Mouse (Mus musculus): ENCODE measurements around the gene Gm5901. TPM values are rescaled to one million over a fixed set of nuclear protein-coding genes. Genes with fewer than 3 reads are reported as not detected.
"Not testable (repeated sequence)": the region's sequence is repeated elsewhere in the genome, so short reads cannot be mapped to it uniquely, and the experiment has no call there.

Gm5901 gene
- total RNA-seq, 2 experiments from 2014 or later, result not detected

DNA sequence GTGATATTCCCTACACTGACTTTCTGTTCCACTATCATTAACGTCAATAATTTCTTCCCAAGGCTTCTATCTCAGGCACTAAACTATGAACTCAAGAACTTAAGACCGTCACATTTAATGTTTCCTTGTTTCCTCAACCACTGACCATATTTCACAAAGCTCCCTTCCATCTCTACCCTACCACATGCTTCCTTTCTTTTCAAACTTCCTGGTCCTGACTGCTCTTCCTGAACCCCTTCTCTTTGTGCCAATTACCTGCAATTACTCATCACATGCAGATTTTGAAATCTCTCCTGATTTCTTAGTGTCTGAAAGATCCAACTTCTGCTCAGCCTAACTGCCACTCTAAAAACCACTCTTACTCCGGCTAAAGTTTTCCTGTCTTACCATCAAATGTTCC, 5.5 kb downstream of the Gm5901 start:
- no peak overlapping the region for H3K4me3 ChIP-seq

DNA sequence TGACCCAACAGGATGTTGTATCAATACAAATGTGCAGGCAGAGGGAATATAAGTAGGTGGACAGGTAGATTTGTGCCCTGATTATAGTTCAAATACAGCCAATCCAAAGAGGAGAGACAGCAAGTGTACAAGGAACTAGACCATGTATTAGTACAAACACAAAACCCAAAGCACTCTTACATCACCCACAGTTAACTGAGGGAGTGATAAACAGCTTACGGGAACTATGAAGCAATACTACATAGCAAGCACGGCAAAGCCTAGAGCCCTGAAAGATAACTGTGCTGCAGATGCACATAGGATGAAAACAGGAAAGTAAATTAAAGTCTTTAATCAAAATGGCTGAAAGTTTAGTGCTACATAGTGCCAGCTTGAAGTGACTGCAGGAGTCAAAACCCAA, 12.9 kb downstream of the Gm5901 start:
- Histone ChIP-seq H3K4me3 (no peak overlapping the region), H3K27ac (no peak overlapping the region)
- no peak for TF ChIP-seq CTCF (IDR thresholded peaks at IDR 0.05)
- no peak for DNase-seq
- intact Hi-C loops (cut with DNase I), result no loop called here

More for the DNA sequence above, 5.5 kb downstream of the Gm5901 start:
- TF ChIP-seq CTCF (IDR thresholded peaks at IDR 0.05), result no peak
- no peak overlapping the region for H3K27ac ChIP-seq
- intact Hi-C loops (cut with DNase I), result no loop called here
- no peak for DNase-seq

DNA sequence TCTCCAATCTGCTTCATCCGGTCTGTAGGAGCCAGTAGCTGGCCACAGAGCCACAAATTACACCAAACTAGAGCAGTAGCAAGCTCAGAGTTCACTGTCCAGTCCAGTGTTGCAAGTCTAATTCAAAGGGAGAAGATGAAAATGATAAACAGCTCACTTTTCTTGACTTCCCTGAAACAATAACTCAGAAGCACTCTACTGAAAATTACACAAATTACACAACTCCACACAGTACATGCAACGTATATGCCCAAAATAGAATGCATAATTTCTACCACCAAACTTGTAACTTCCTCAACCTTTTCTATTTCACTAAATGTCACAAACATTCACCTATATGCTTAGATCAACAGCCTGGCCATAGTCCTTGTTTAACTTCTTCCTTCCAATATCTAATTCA, 15.4 kb downstream of the Gm5901 start:
- TF ChIP-seq CTCF (IDR thresholded peaks at IDR 0.05), result no peak
- Histone ChIP-seq H3K4me3 (no peak overlapping the region), H3K27ac (no peak overlapping the region)
- DNase-seq, result no peak
- intact Hi-C loops (cut with DNase I), result loop anchor here (10.0 kb wide), 1 partner anchor 255 kb away; the partner anchor contains the start of genes Arfip2, Gm45799 and Timm10b

DNA sequence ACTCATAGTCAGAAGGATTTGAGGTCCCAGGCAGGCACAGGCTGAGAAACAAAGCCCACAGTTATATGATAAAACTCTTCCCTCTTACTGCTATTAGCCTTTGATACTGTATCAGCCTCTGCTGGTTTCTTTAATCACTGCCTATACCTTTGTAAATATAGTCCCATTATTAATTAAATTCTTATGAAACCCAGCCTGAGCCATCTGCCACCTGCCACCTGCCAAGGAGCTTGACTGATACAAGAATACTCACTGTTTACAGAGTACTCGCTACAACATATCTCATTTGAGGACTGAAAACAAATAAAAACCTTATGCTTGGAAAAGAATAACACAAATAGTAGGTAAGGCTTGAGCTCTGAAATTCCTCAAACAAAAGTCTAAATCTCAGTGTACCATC, 19.8 kb downstream of the Gm5901 start:
- Histone ChIP-seq H3K4me3 (no peak overlapping the region), H3K27ac (no peak overlapping the region)
- no peak for DNase-seq
- intact Hi-C loops (cut with DNase I), result loop anchor here (10.0 kb wide), 1 partner anchor 250 kb away; the partner anchor contains the start of genes Arfip2, Gm45799 and Timm10b
- TF ChIP-seq CTCF (IDR thresholded peaks at IDR 0.05), result no peak

DNA sequence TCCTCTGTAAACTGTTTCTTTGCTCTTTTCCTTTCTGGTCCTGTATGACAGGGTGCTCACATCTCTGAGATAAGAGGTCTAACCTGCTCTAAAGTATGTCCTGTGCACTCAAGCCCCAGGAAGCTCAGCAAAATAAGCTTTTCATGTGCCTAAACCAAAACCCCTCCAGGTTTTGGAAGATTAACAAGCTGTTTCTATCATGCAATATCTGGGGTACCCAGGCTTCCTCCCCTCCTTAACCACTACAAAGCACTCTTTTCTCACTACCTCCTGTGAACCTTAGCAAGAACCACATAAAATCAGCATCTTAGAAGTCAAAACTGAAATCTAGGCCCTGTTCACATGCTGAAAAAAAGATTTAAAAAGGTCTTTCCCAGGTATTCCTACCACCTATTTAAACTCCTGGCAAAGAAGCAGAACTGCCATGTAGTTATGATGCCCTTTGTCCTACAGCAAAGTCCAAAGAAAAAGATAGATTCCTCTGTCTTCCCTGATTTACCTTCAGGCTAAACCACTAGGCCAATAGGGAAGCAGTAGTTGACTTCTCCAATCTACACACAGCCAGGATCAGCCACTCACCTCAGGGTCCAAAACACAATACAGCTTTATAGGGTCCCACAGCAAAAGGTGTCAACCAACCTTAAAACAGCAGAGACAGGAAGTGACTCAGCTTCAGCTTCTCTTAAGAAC, 20.4 kb downstream of the Gm5901 start:
- TF ChIP-seq CTCF (IDR thresholded peaks at IDR 0.05), result no peak
- DNase-seq, result no peak
- H3K4me3 ChIP-seq, result no peak overlapping the region
- intact Hi-C loops (cut with DNase I), result loop anchor here (10.0 kb wide), 1 partner anchor 250 kb away; the partner anchor contains the start of genes Arfip2, Gm45799 and Timm10b
- H3K27ac ChIP-seq, result no peak overlapping the region

DNA sequence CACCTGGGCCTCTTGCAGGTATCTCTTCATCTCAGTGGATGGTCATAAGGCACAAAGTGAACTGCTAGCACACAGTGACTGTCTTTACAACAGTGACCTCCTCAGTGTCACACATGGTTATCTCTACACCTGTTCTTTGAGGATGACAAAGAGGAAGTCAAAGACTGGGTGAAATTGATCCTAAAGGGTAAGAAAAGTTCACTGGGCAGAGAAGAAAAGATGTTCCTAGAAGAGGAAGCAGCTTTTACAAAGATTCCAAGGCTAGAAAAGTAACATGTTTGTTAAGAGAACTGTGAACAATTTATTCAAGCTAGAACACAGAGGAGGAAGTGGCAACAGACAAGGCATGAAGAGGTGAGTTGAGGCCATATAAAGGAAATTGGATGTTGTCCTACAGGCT, 21.3 kb downstream of the Gm5901 start:
- intact Hi-C loops (cut with DNase I), result loop anchor here (10.0 kb wide), 1 partner anchor 249 kb away; the partner anchor contains the start of genes Arfip2, Gm45799 and Timm10b
- H3K27ac ChIP-seq, result no peak overlapping the region
- no peak for TF ChIP-seq CTCF (IDR thresholded peaks at IDR 0.05)
- H3K4me3 ChIP-seq, result no peak overlapping the region
- no peak for DNase-seq

DNA sequence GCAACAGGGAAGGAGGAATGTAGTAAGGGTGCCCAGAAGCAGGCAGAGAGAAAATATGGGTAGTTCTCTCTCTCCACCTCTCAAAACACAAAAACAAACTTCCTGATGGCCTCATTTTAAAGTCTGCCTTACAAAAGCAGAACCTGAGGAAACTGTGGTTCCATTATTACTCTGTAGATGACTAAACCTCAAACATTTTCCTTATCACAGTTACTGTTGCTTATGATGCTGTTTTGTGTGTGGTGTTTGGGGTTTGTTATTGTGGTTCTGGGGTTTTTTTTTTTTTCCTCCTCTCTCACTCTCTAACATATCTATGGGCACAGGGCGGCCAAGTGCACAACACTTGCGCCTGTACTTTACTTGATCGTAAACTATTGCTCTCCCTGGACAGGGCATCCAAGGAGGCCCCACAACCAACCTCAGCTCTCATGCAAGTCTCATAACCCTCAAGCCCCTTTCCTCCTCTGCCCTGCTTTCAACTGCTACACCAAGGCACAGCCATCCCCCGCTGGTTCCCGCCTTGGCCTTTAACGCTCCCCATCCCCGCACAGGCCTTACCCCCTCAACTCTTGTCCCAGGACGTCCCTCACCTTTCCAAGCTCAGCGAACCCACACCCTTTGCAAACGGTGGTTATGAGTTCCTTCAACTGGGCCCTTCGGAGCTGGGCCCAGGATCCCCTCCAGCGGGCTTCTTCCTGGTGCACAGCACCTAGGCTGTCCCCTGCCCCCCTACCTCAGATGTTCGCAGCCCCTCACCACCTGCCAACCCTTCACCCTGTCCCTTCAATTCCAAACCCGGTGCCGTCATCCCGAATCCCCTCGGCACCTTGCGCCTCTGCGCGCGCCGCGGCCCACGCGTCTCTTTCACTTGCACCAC, 24.5 kb downstream of the Gm5901 start:
- intact Hi-C loops (cut with DNase I), result loop anchor here (10.0 kb wide), 1 partner anchor 246 kb away; the partner anchor contains the start of genes Arfip2, Gm45799 and Timm10b
- no peak for DNase-seq
- no peak for TF ChIP-seq CTCF (IDR thresholded peaks at IDR 0.05)
- Histone ChIP-seq H3K27ac (peak overlapping the region; percentile 94), H3K4me3 (peak overlapping the region; percentile 84)

DNA sequence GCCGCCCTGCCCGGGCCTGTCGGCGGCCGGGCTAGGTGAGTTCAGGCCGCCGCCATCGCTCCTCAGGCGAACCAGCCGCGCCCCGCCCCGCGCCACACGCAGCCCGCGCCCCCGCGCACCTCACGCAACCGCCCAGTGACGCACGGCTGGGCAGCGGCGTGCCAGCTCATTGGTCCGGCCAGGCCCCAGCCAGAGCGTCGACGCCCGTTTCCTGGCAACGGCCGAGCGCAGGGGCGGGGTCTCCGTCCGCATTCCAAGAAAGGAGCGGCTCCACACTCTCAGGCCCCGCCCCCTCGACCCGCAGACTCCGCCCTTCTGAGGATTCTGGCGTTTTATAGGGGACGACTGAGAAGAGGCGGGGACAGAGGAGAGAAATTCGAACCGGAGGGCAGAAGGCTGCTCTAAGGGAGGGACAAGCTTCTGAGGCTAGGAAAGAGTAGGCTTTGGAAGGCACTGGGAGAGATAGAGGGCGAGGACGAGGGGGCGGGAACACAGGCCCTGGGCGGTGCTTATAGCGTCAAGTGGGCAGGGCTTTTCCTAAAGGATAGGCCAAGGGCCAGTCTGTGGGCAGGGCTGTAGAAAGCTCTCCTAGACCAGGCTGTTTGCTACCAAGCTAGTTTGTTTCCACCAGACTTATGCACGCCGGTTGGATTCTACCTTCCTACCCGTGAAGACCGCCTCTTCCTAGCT, 25.2 kb downstream of the Gm5901 start, which contains the start of gene Fam160a2:
Gene Fam160a2, minus strand, starts transcription at position 120 of the 690 bp plus-strand sequence.
- DNase-seq, result peak; percentile 100
- no peak for TF ChIP-seq CTCF (IDR thresholded peaks at IDR 0.05)
- intact Hi-C loops (cut with DNase I), result loop anchor here (10.0 kb wide), 1 partner anchor 245 kb away; the partner anchor contains the start of genes Arfip2, Gm45799 and Timm10b

DNA sequence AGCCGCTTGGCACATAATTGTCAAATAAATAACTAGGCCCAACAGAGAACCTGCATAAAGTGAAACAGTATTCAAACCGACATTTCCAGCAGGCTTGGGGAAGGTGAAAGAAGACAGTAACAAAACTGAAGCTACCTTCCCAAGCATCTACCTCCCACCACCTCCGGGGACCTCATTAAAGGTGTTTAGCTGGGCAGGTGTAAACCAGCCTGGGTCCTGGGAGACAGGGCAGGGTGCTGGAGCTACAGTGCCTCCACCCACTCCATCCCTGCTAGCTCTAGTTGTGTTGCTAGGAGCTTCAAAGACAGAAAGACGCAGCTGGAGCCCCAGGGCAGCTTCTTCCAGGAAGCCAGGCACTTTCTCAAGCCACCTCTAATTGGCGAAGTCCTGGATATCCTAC, 29.4 kb downstream of the Gm5901 start, which contains the start of gene Cnga4:
Gene Cnga4, plus strand, starts transcription at position 301 of the 400 bp plus-strand sequence.
- Histone ChIP-seq H3K4me3 (no peak within 1 kb of the TSS), H3K27ac (no peak within 1 kb of the TSS)
- no peak for DNase-seq
- no peak for TF ChIP-seq CTCF (IDR thresholded peaks at IDR 0.05)
- intact Hi-C loops (cut with DNase I), result no loop called here

More for the DNA sequence above, 25.2 kb downstream of the Gm5901 start, which contains the start of gene Fam160a2:
- Histone ChIP-seq H3K27ac (peak within 1 kb of the TSS; percentile 94), H3K4me3 (peak within 1 kb of the TSS; percentile 84)

DNA sequence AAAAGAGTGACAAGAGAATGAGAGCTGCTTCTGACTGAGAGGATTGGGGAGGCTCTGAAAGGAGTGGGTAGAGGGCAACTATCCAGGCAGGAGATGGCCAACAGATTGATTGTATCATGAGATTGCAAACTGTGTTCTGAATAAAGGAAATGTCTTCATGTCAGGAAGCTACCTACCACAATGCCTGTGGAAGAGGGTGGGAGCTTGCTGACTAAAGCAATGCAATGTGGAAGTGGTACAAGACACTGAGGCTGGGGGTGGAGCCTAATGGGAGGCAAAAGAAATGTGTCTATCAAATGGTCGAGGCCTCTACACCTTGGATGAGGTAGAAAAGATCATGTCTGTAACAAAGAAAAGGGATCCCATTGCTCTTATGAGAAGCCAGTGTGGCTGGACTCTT, 31.5 kb downstream of the Gm5901 start:
- Histone ChIP-seq H3K4me3 (no peak overlapping the region), H3K27ac (no peak overlapping the region)
- intact Hi-C loops (cut with DNase I), result no loop called here
- DNase-seq, result no peak
- TF ChIP-seq CTCF (IDR thresholded peaks at IDR 0.05), result no peak

DNA sequence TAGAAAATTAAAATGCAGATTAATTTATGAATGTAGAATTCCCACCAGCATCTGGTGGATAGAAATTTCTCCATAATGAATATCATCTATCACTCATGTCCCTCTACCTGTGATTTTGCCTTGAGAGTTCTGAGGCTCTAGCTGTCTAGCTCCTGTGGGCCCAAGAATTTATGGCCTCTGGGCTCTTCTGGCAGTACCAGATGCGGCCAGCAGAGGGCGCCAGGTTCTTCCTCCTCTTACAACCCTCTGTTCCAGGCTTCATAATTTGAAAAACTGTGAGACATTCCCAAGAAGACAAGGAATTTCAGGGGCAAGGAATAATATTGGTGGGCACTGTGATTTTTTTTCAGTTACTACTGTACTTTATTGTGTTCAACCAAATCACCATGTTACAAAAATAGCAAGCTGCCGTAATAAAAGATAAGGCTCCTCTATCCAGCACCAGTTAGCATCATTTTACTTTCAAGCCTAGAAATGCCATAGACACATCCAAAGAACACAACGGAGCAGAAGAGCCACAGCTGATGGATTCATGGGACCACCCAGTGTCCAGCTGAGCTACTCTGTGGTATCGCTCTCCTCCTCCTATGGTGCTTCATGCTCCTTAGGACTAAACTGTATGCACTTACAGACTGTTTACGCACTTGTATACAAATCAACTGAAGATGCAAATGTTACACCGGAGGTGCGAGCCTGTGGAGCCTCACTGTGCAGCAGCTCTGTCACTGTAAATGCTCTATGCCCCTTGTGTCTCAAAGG, 37.2 kb downstream of the Gm5901 start:
- H3K27ac ChIP-seq, H3K4me3 ChIP-seq: not testable (repeated sequence)
- intact Hi-C loops (cut with DNase I), result loop anchor here (1.0 to 2.0 kb wide), 2 partner anchors 41 to 103 kb away; no protein-coding TSS in a partner anchor
- TF ChIP-seq CTCF (IDR thresholded peaks at IDR 0.05), result peak; percentile 100
- peak; percentile 76 for DNase-seq

Measured in gastrocnemius, adult 2 months (tissue).